Mouse (Mus musculus): ENCODE measurements at regions not wholly inside any gene's neighbourhood (a gene's known extent, or its start where the extent isn't known, plus 50 kb on each side); places are given as distances from the start of the nearest gene placed in this dataset.

DNA sequence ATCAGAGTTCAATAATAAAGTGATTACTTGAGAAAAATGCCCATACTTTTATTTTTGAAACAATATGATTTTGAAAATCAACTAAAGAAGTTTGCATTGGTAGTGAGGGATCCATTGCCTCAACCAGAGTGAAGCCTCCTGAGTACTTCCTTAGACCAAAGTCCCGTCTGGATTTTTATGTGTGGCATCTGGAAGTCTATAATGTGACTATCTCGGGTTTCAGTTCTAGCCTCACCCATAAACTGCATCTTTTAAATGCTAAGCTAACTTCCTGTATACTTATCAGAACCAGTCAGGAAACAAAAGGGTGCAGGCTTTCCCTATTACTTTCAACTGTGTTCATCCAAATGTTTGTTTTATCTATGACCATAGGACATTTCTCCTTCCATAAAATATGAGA is 178.8 kb downstream of the Spry2 start:
- no peak for DNase-seq (ENCODE audit: low read depth)

DNA sequence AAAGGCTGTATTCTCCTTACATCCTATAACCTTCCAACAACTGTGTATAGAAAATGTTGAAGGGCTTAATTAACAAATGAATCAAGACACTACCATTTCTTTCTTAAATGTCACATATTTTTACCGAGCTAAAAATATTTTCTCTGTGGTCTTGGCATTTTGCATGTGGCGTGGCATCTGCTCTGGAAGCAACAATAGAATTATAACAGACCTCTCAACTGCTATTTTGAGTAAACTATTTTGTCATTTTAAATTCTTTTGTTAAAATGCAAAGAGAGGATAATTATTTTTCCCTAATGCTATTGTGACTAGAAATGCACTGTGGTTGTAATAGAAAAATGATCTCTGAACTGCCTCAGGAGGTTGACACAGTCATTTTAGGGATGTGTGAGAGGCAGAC is 187.9 kb downstream of the Spry2 start:
- DNase-seq (ENCODE audit: low read depth) = no peak

DNA sequence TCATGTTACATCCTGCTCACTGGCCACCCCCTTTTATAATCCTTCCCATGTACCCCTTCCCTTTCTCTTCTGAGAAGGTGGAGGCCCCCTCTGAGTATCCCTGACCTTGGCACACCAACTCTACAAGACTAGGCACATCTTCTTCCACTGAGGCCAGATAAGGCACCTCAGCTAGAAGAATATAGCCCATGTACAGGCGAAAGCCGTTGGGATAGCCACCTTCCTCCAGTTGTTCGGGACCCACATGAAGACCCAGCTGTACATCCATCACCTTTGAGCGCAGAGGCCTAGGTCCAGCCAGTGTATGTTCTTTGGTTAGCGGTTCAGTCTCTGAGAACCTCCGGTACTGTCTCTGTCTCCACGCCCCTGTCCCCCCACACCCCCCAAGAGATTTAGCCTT is 189.9 kb downstream of the Spry2 start:
- DNase-seq (ENCODE audit: low read depth) = no peak

DNA sequence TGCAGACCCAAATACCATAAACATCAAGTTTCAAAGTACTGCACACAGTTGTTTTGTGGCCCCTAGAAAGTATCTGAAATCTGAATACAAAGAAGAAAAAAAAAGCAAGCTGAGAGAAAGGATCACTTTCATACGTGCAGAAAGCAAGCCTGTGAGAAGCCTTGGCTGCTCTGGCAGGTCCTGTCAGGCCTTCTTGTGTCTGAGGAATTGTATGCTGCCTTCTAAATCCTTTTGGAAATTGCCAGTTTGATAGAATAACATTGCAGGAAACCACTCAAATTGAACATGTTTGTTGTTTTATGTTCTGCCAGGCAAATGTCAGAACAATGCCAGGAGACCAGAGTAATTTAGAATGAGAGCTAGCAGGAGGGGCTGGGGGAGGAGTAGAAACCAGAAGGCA is 198.0 kb downstream of the Spry2 start:
- DNase-seq (ENCODE audit: low read depth) = no peak

DNA sequence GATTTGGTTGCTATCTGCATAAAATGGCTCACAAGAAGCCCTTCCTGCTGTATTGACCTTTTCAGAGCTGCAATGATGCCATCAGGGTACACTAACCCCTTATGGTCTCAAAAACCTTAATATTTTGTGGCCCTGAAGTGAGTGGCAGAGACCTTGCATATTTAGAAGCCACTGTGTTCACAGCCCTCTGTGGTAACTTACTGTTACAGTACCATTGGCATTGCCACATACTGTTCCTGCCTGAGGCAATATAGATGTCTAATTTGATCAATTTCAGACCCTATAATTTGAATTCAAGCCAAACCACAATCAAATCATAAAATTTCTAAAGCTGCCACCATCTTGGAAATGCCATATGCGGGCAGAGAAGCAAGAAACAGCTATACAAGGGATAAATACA is 198.5 kb downstream of the Spry2 start:
- no peak for DNase-seq (ENCODE audit: low read depth)

DNA sequence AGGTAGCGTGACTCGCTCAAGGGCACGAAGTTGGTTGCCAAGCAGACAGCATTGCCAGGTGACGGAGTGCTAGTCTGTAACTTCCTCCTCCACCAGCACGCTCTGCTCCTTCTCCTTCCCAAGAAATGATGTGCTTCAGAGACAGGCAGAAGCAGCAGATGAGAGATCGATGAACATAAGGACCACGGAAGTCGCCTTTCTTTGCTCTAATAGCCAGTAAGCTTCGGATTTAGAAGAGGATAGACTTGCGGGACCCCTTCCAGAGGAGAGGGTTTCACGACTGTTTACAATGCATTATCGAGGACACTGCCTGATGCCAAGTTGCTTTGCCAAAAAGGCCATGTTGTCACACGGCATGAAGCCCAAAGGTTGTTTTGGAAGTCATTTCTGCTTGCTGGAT is 199.2 kb downstream of the Spry2 start:
- DNase-seq (ENCODE audit: low read depth) = no peak

DNA sequence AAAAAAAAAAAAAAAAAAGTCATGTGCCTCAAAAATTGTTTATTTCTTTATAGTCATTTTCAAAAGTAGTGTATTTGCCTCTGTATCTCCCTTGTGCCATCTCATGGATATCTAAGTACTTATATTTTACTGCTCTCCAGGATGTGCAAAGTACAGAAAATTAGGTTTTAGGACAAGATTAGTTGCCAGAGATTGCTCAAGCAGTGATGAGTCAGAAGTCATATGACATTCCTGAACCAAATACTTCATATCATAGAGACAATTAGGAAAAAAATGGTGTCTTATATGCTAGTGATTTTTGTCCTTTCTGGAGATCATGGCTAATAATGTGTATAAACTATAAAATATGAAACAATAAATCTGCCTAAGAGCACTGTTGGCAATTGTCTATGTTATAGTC is 201.7 kb downstream of the Spry2 start:
- DNase-seq (ENCODE audit: low read depth) = no peak

DNA sequence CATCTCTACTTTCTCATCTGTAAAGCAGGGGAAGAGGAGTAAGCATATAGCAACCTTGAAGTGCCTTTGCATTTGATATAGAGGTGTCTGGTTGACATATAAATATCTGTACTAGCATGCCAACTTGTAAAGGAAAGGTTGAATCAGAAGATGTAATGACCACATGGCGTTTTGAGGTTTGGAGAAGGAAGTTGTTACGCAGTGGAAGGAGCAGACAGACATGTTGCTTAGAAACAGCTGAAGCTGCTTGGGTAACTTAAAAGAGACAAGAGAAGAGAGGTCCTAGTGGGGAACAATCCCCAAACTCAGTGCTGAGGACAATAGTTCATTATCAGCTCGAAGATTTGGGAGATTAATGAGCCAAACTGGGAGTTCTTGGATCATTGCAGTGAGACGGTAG is 202.9 kb downstream of the Spry2 start:
- DNase-seq (ENCODE audit: low read depth) = no peak

DNA sequence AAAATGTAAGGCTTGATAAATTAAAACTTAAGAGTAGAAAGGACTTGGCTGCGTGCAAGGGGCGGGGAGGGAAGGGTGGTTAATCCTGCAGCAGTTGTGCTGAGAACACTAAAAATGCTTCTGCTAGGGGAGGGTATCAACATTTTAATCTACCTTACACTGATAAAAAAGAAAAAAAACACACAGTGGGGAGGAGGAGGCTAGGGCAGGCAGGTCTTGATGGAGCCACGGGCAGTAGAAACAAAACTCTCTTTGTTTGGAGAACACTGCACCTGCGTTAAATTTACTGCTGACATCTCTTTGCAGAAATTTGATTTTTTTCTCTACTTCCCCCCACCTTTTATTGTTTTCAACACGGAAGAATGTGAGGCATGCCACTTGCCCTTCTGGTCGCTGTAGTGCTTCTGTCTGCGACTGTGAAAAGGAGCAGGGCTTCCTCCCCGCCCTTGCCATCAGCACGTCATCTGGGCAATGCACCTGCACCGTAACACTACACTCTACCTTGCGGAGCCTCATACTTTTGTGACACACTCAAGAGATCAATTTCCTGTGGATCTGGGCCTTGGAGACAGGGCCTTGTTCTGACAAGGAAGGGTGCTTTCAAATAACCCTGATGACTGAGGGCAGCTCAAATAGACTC is 211.7 kb downstream of the Spry2 start:
- DNase-seq (ENCODE audit: low read depth) = no peak

DNA sequence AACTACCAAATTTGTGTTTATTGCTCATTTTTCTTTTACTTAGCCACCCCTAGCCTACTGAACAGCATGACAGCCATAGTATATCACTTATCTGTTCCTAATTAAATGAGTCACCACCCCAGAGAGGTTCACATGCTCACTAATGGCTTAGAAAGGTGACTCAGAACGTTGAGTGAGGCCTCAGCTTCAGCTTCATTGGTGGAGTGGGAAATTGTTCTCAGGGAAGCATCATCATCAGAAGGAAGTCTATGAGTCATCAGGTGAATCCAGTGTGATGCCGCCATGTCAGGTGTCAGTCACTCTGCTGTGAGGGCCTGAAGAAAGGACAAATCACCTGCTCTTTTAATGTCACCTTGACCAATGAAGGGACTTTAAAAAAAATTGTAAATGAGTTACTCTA is 212.3 kb downstream of the Spry2 start:
- DNase-seq (ENCODE audit: low read depth) = no peak

DNA sequence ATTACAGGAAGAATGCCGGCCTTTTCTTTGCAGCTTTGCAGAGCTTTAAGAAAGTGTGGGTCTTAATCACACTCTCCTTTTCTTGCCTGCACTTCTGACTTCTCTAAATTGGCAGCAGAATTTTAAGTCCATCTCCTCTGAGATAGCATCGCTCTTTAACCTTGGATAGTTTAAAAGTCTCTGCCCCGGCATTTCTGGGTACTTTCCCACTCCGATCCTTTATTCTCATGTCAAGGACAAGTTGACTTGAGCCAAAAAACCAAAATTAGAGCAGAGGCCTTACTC is 220.0 kb downstream of the Spry2 start:
- DNase-seq (ENCODE audit: low read depth) = no peak

DNA sequence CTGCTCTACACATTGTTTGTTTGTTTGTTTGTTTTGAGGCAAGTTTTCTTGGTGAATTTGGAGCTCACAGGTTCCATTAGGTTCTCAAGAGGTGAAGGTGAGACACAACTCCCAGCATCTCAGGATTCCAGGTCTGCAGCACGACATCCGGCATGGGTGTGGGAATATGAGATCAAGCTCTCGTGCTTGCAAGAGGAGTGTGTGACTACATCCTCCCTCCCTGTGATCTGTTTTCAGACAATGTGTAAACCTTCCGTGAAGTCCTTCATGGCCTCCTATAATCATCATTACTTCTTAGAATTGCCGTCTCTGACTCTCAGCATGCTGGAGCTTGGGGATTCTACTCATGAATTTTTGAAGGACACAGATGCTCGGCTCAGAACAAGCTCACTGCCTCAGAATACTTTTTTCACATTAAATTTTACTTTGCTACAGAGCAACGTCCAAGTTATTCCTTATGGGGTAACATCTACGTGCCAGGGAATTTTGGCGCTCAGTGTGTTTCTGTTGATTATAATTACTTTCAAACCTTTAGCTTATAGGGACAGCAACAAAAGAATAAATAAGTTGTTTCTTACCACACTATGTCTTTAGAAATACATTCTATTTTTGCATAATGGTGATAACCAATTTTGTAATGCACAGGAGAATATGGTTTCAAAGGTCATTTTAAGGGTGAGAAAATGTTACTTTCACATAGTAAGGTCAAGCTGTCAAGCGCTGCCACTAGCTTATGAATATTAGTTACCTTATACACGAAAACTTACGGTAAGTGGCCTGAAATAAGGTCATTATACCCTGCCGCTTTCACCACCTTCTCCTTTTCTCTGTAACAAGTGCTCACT is 220.6 kb downstream of the Spry2 start:
- DNase-seq (ENCODE audit: low read depth) = no peak

DNA sequence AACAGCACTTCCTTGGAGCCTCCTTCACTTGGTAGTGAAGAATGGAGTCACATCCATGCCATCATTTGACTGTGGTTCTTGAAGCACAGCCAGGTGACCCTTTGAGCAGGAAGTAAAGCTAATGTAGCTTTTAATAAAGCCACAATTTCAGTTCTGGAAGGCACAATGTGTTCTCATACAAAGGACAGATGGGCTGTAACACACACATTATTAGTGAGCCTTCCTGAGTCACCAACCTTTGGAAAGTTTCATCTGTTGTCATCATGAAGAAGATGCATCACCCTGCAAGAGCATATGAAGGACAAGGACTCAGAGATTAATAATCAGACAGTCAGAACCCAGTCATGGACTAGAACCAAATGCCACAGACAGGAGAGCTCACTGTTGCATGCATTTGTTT is 221.6 kb downstream of the Spry2 start:
- no peak for DNase-seq (ENCODE audit: low read depth)

DNA sequence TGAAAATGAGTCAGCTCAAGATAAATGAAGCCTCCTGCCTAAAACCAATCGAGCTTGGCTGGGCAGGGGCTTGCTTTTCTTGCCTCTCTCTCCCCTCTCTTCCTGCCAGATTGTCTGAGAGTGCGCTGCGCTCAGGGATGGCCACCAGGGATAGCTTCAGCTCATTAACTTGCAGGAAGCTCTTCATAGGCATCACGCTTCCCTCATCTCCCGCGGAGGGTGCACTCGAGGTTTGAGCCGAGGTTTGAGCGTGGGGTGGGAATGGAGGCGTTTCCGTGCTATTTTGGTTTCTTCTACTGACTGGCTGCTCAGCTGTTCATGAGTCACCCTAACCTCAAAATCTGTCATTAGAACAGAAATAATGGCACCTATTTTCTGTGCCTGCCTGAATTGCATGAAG is 227.7 kb downstream of the Spry2 start:
- DNase-seq (ENCODE audit: low read depth) = no peak

DNA sequence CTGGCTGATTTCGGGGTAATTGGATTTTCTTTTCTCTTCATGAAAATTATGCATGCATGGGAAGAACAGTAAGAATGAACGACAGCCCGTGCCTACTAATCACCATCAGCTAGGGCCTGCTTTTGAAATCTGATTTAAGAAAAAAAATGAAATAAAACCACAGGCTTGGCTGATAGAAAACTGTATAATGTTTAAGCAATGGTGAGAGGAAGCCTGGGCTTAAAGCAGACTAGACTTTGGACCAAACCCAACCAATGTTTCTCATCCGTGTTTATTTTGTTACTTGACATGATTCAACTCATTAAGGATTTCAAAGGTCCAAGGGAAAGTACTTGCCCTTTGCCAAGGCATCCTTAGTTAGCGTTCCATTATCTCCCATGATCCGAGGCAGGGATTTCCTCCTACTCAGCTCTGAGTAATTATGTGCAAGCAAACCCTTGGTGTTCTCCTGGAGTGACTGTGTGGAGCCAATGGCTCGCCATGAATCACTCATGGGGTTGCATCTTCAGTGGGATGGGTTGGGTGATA is 231.9 kb downstream of the Spry2 start:
- DNase-seq (ENCODE audit: low read depth) = no peak

DNA sequence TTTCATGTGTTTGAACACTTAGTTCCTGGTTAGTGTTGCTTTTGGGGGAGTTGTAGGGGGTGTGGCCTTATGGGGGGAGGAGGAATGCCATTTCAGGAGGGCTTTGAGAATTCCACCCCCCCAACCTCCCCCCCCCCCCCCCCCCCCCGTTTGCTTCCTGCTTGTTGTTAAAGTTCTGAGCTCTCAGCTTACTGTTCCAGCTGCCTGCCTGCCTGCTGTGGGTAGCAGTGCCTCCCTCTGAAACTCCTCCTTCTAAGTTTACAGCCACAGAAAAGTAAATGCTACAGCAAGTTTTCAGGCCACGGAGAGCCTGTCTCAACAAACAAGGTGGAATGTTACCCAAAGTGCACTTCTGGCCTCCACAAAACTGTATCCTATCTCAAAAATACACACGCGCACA is 233.1 kb downstream of the Spry2 start:
- no peak for DNase-seq (ENCODE audit: low read depth)

DNA sequence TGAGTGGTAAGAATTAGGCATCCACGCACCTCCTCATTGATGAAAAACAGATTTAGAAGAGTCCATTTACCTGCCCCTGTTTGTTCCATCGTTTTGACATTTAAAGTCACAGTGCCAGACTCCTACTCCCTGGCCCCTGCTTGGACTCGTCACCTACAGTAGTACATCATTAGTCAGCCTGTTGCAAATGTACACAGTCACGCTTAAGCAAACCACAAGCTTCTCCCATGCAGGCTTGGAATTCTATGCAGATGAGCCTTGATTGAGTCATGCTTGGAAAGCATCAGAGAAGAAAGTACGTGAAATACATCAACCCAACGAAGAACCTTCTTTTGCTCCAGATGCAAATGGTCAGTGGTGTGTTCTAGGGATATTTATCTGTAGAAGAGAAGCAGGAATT is 233.8 kb downstream of the Spry2 start:
- no peak for DNase-seq (ENCODE audit: low read depth)

DNA sequence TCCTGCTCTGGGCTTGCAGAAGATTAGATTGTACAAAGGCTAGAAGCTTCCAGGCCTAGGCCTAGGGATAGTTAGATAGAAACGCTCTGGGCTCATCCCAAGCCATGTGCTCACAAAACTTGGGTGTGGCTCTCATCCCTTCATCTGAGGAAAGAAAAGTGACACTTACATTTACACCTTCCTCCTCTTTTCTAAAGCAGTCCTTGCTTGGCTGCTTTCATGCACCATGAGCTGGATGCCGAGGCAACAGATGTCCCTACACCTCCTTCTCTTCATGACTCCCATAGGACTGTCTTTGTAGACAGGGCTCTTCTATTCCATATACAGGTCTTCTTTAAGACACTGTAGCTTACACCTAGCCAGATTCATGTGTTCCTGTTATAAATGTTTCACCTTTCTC is 238.3 kb downstream of the Spry2 start:
- no peak for DNase-seq (ENCODE audit: low read depth)

DNA sequence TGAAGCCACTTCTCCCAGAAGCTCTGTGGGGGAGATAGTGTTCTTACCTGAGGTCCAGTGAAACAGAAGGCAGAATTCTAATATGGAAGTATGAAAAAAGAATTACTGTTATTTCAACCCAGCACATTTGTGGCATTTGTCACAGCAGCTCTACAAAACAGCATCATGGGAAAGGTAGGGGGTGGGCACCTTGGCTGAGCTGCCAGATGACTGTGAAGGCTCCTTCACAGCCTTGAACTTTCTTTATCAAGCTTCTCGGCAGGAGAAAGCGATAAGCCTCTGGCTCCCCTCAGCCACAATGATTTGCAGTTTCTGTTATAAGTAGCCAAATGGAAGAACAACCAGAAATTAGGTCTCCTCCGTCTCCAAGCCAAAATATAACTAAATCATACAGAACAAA is 249.5 kb downstream of the Spry2 start:
- DNase-seq (ENCODE audit: low read depth) = no peak

DNA sequence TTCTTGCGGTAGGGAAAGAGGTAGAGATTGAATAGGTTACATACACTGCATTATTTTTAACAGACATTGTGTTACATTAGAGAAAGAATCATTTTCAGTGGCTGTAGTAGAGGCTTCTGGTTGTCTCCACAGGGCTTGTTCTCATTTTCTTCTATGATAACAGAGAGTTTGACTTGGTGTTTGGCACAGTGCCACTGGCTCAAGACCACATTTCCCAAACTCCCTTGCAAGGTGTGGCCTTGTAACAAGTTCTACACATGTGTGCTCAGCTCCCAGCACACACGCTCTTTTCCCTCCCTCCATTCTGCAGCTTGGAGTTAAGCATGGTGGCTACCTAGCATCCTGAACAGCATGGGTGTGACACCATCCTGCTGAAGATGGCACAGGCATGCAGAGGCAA is 252.2 kb downstream of the Spry2 start:
- DNase-seq (ENCODE audit: low read depth) = no peak

DNA sequence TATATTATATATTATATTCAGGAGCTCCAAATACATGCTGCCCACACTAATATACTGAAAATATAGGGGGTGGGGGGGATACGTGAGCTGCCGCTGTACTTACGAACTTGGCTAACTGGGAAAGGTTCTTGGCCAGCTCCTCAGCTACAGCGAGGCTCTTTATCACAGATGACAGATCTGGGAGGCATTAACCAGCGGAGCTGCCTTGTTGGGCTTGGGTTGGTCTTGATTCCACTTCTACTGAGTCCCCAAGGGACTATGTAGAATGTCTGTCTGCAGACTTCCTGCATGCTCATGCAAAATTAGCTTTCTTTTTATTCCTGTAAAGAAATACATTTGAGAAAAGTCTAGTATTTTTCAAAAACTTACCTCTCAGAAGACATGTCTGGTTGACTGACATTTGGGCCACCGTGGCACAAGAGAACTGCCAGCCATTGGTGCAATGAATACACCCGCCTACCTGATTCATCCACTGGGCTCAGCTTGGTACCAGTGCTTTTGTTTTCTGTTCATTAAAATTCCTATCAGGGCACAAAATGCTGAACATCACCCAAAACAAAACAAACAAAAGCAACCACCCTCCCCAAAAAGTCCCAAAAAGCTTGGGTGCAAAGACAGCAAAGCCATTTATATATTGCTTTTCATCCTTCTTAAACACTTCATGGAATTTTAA is 253.2 kb downstream of the Spry2 start:
- no peak for DNase-seq (ENCODE audit: low read depth)

DNA sequence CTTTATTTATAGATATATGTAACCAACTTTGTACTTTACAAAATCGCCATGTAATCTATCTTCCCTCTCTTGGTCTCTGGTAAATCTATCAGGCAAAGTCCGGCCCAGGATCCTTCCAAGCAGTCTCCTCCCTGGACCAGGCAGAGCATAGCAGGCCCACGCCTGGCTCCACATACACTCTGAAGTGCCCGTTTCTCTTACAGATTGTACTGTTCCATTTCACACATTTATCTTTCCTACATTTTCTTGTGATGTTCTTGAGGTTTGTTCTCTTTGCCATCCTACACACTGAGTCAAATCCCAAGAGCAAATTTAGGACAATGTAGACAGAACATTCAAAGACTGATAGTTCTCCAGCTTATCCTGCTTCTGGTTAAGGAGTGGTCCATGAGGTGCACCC is 264.3 kb downstream of the Spry2 start:
- DNase-seq (ENCODE audit: low read depth) = no peak

DNA sequence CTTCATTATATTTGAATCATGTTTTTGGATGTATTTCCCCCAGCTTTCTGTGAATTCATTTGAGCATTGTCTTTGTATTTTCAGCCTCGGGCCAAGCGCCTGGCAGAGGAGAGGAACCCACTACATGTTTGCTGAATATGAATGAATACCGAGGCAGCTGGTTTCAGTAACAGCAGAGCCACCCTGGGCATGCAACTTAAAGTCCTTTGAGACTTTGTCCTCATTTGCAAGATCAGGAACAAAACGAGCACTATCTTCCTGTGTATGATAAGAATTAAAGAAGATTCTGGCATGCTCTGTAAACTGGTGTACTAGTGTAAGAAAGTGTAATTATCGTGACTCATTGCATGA is 265.0 kb downstream of the Spry2 start:
- no peak for DNase-seq (ENCODE audit: low read depth)

Data from c-Kit-positive CD71-positive TER-119-negative erythroid progenitor cells, embryonic 14.5 days (primary cell).